Mouse (Mus musculus): ENCODE measurements around the gene Fam193b.

Gene Fam193b

GRCm38 (mm10) chr13:55500575-55500974 lies 70.3 kb downstream of the Fam193b start:
- DNase-seq (ENCODE audit: low read depth, low spot score) = no peak

DNA sequence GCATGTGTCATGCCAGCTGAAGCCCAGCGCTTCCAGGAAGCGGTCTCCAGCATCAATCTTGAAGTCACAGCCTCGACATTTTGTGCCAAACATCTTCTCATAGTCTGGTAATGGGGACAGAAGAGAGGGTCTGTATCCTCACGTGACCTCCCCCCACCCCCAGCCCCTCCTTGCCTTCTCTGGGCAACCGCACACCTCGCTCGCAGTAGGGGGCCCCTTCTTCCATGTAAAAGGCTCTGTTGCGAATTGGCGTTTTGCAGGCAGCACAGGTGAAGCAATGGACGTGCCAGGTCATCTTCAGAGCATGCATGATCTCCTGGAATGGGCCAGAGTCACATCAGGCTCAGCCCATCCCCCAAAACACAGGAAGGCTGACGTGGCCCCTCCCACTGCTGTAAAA lies 72.0 kb downstream of the Fam193b start:
- no peak for DNase-seq (ENCODE audit: low read depth, low spot score)

DNA sequence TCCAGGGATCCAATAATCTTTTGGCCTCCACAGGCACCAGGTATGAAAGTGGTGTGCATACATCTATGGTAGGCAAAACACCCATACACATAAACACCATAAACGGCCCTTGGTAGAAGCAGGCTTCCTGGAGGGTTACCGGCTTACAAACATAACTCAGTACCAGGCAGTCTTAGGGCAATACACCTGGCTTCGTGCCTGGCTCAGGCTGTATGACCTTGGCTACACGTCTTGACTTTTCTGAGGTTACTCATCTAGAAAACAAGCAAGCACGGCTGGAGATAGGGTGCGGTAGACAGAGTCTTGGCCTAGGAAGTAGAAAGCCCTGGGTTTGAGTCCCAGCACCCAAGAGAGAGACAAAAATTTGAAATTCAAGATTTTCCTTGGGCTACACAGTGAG lies 74.3 kb downstream of the Fam193b start:
- DNase-seq (ENCODE audit: low read depth, low spot score) = no peak

GRCm38 (mm10) chr13:55495702-55496101 lies 75.2 kb downstream of the Fam193b start:
- no peak for DNase-seq (ENCODE audit: low read depth, low spot score)

GRCm38 (mm10) chr13:55494883-55495621 lies 75.9 kb downstream of the Fam193b start:
- DNase-seq (ENCODE audit: low read depth, low spot score) = no peak

- DNase-seq (ENCODE audit: low read depth, low spot score) = no peak
Measured at GRCm38 (mm10) chr13:55494257-55494656, 76.7 kb downstream of the Fam193b start.

Data from ES-CJ7 (cell line).